Mouse (Mus musculus) cerebellum, adult 2 months (tissue): ENCODE measurements at regions not wholly inside any gene's neighbourhood (a gene's known extent, or its start where the extent isn't known, plus 50 kb on each side); places are given as distances from the start of the nearest gene placed in this dataset.
A peak's percentile ranks its signal among the peaks of the same experiment; 100 is the strongest.

Experiments used
- DNase-seq, 2 experiments: peaks; one replicate each; pipeline ENCODE4 v3.0.0; 2021
- H3K27ac ChIP-seq: fragments of 200-500 bp; 2 replicates; pipeline ENCODE4 v1.5.1; 2012; ENCODE audit warnings: low read length, control low read depth, inconsistent platforms; ENCODE audit not compliant: insufficient read depth
- H3K27me3 ChIP-seq: fragments of 200-500 bp; 2 replicates; pipeline ENCODE4 v1.6.1; 2012; ENCODE audit warnings: inconsistent platforms, mild to moderate bottlenecking, low read length, moderate library complexity; ENCODE audit not compliant: control insufficient read depth, insufficient read depth
- H3K4me1 ChIP-seq: fragments of 200-500 bp; 2 replicates; pipeline ENCODE4 v1.6.1; 2011; ENCODE audit warnings: low read length; ENCODE audit not compliant: control insufficient read depth, insufficient read depth
- H3K4me3 ChIP-seq: fragments of 200-500 bp; replicated peaks from 2 replicates; pipeline ENCODE3; 2011; ENCODE audit warnings: mild to moderate bottlenecking, low read depth, low read length, control low read depth; ENCODE audit not compliant: insufficient read depth
- CTCF ChIP-seq: fragments of 200-500 bp; IDR thresholded peaks from 2 replicates; pipeline ENCODE4 v1.5.1; 2011; ENCODE audit warnings: low read depth, mild to moderate bottlenecking, control low read depth, low read length, moderate library complexity, borderline replicate concordance; ENCODE audit not compliant: insufficient read depth
- POLR2A ChIP-seq: fragments of 200-500 bp; IDR thresholded peaks from 2 replicates; pipeline ENCODE4 v1.6.1; 2011; ENCODE audit warnings: low read length, control low read depth, borderline replicate concordance; ENCODE audit not compliant: insufficient read depth
- WGBS: fragments of 180-500 bp; shearing (Covaris S2); methylation state at CpG from one replicate; pipeline ENCODE4 v1.1.7; 2018; 5-methylcytosine and 5-hydroxymethylcytosine counted together

- no peaks in the 10 kb centered on the region for H3K4me1 ChIP-seq
- DNase-seq = no peak
- no peak for TF ChIP-seq POLR2A
- no peak for TF ChIP-seq CTCF
- no peak overlapping the region for H3K4me3 ChIP-seq
- no peak overlapping the region for H3K27ac ChIP-seq
- 0% methylated on average over 1 of the region's 1 CpGs for WGBS
- no peaks in the 10 kb centered on the region for H3K27me3 ChIP-seq
Observed at GRCm38 (mm10) chr1:83645606-83646005, 237.6 kb upstream of the Sphkap start.

GRCm38 (mm10) chr1:83642656-83643055 lies 234.7 kb upstream of the Sphkap start:
- DNase-seq = peak; percentile 15 to 27
- no peak overlapping the region for H3K27ac ChIP-seq
- no peak overlapping the region for H3K4me3 ChIP-seq
- no peak for TF ChIP-seq POLR2A
- no peak for TF ChIP-seq CTCF
- H3K4me1 ChIP-seq = no peaks in the 10 kb centered on the region
- no peaks in the 10 kb centered on the region for H3K27me3 ChIP-seq

GRCm38 (mm10) chr1:83636051-83636450 lies 228.1 kb upstream of the Sphkap start:
- Histone ChIP-seq H3K4me1 (no peaks in the 10 kb centered on the region; the same call in 1 of the 2 replicates), H3K27me3 (no peaks in the 10 kb centered on the region), H3K27ac (no peak overlapping the region), H3K4me3 (no peak overlapping the region)
- TF ChIP-seq POLR2A (no peak), CTCF (no peak)
- DNase-seq = no peak
- 57% methylated on average over 3 of the region's 3 CpGs for WGBS

GRCm38 (mm10) chr1:83631798-83632197 lies 223.8 kb upstream of the Sphkap start:
- TF ChIP-seq CTCF = no peak
- H3K27me3 ChIP-seq = no peaks in the 10 kb centered on the region
- peak; percentile 37 to 38 for DNase-seq
- H3K4me3 ChIP-seq = no peak overlapping the region
- no peaks in the 10 kb centered on the region; the same call in 1 of the 2 replicates for H3K4me1 ChIP-seq
- no peak overlapping the region for H3K27ac ChIP-seq
- 11% methylated on average over 4 of the region's 4 CpGs for WGBS

- no peak for DNase-seq
- 52% methylated on average over 7 of the region's 7 CpGs for WGBS
- H3K27me3 ChIP-seq = no peaks in the 10 kb centered on the region
- no peaks in the 10 kb centered on the region; the same call in 1 of the 2 replicates for H3K4me1 ChIP-seq
- H3K4me3 ChIP-seq = no peak overlapping the region
- TF ChIP-seq POLR2A (no peak), CTCF (no peak)
- no peak overlapping the region for H3K27ac ChIP-seq
Observed at GRCm38 (mm10) chr1:83631394-83631793, 223.4 kb upstream of the Sphkap start.

GRCm38 (mm10) chr1:83587258-83587657 lies 179.3 kb upstream of the Sphkap start:
- WGBS = 100% methylated on average over 1 of the region's 1 CpGs
- no peak overlapping the region for H3K27ac ChIP-seq
- no peak for TF ChIP-seq CTCF
- TF ChIP-seq POLR2A = no peak

GRCm38 (mm10) chr1:83583041-83583440 lies 175.0 kb upstream of the Sphkap start:
- WGBS = 58% methylated on average over 4 of the region's 4 CpGs

More at GRCm38 (mm10) chr1:83587258-83587657, 179.3 kb upstream of the Sphkap start:
- H3K4me3 ChIP-seq = no peak overlapping the region
- H3K27me3 ChIP-seq = no peaks in the 10 kb centered on the region
- H3K4me1 ChIP-seq = no peaks in the 10 kb centered on the region; the same call in 1 of the 2 replicates
- DNase-seq = no peak

GRCm38 (mm10) chr1:83569991-83570390 lies 162.0 kb upstream of the Sphkap start:
- Histone ChIP-seq H3K27me3 (no peaks in the 10 kb centered on the region), H3K27ac (no peak overlapping the region), H3K4me3 (no peak overlapping the region), H3K4me1 (no peaks in the 10 kb centered on the region)
- TF ChIP-seq CTCF = no peak
- no peak for TF ChIP-seq POLR2A
- 91% methylated on average over 5 of the region's 5 CpGs for WGBS
- no peak for DNase-seq

More at GRCm38 (mm10) chr1:83583041-83583440, 175.0 kb upstream of the Sphkap start:
- Histone ChIP-seq H3K4me1 (no peaks in the 10 kb centered on the region; the same call in 1 of the 2 replicates), H3K27ac (no peak overlapping the region), H3K27me3 (no peaks in the 10 kb centered on the region), H3K4me3 (no peak overlapping the region)
- no peak for DNase-seq
- TF ChIP-seq POLR2A (no peak), CTCF (no peak)

GRCm38 (mm10) chr1:83568746-83569145 lies 160.7 kb upstream of the Sphkap start:
- no peak for TF ChIP-seq POLR2A
- no peak for TF ChIP-seq CTCF
- DNase-seq = no peak
- WGBS = 34% methylated on average over 1 of the region's 1 CpGs
- H3K4me3 ChIP-seq = no peak overlapping the region
- H3K27ac ChIP-seq = no peak overlapping the region
- no peaks in the 10 kb centered on the region for H3K27me3 ChIP-seq
- no peaks in the 10 kb centered on the region for H3K4me1 ChIP-seq
